Mouse (Mus musculus): ENCODE measurements at regions not wholly inside any gene's neighbourhood (a gene's known extent, or its start where the extent isn't known, plus 50 kb on each side); places are given as distances from the start of the nearest gene placed in this dataset.

DNA sequence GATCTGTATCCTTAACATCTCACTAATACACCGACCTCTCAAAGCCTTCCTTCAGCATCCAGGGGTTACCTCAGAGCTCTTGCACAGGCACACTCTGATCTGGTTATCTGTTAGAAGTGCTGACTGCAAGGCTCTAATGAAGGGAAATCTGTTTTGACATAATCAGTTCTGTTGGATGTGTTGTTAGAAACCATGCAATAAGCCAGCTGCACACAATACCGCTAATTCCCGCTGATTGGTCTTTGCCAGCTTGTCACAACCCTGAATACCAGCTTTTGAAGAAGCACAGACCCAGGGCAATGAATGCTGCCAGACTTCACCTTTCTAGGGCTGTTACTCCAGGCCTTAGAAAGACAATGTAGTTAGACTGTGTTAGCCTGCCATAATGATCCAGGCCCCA lies 613.7 kb upstream of the Rgmb start:
- no peak for TF ChIP-seq POLR2A (IDR thresholded peaks at IDR 0.05; ENCODE audit: borderline replicate concordance, low read depth, low read length)
- TF ChIP-seq CTCF (IDR thresholded peaks at IDR 0.05; ENCODE audit: low read depth, low read length), result no peak
